Comparison of ENCODE assay signal across 8 mouse cellular contexts in the genomic region with DNA sequence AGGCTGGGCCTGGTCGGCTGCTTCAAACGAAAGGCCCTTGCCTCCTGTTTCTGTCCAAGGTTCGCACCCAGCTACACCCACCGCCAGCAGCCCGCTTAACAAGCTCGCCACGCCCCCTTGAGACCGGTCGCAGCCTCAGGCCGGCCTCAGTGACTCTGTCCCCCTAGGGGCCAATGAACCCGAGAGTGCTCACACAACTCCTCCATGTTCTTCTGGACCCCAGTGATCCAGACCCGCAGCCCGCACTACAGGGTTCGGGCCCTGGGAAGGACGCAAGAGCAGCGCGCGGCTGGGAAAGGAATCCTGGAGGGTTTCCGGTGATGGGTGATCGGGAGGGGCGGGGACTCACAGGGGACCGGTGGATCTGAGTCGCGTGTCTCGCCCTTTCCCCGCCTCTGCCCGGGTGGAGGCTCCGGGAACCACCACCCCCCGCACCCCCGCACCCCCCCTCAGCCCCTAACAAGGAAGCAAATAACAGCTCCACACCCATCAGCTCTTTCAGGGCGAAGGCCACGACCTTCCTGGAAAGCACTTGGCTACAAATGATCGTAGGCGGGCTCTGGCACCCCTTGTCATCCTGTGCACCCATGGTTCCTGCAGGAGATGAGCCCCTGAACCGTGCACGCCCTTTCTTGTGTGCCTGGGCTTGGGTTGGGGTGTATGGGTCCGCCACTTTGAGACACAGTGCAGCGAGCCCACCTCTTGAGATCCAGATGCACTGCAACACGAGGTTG. TPM values are rescaled to one million over a fixed set of nuclear protein-coding genes. Genes with fewer than 3 reads are reported as not detected.
A peak's percentile ranks its signal among the peaks of the same experiment; 100 is the strongest.
DNase-seq lines count a peak whose midpoint lies in the region; ATAC-seq lines count a peak whose summit lies in the region.

No protein-coding gene starts in this region.

- peak; percentile 66 to 77 for DNase-seq in urinary bladder, adult 18-20 months (ENCODE audit: low spot score in 2 of 2)
- DNase-seq in urinary bladder, postnatal 10 days (ENCODE audit: low spot score): no peak
- peak; percentile 80 for DNase-seq in embryo, embryonic 9.5 days (ENCODE audit: extremely low spot score)
- peak; percentile 46 to 53 for DNase-seq in natural killer cell, adult 2 months (ENCODE audit: low spot score in 2 of 2)
- DNase-seq in urinary bladder, postnatal 36 days (ENCODE audit: low spot score in 2 of 2): peak; percentile 51 to 83

- H3K4me1 ChIP-seq in heart, embryonic 12.5 days (replicated peaks): peaks cover 63% of the 10 kb centered on the region
- peaks cover 10% of the 10 kb centered on the region; the same call in 1 of the 2 replicates for H3K4me1 ChIP-seq in kidney, embryonic 14.5 days (ENCODE audit: control insufficient read depth, insufficient read depth, low read length)
- H3K4me1 ChIP-seq in liver, embryonic 15.5 days (replicated peaks): peaks cover 16% of the 10 kb centered on the region

- H3K36me3 ChIP-seq in heart, embryonic 12.5 days: no peaks in the 10 kb centered on the region
- no peaks in the 10 kb centered on the region for H3K36me3 ChIP-seq in kidney, embryonic 14.5 days (ENCODE audit: control insufficient read depth, insufficient read depth, low read length)
- no peaks in the 10 kb centered on the region for H3K36me3 ChIP-seq in liver, embryonic 15.5 days (replicated peaks)

- H3K9me3 ChIP-seq in heart, embryonic 12.5 days (replicated peaks): no peaks in the 10 kb centered on the region
- H3K9me3 ChIP-seq in kidney, embryonic 14.5 days (ENCODE audit: control insufficient read depth, low read length): no peaks in the 10 kb centered on the region
- H3K9me3 ChIP-seq in liver, embryonic 15.5 days (replicated peaks): no peaks in the 10 kb centered on the region

- ATAC-seq in heart, embryonic 12.5 days (ENCODE audit: insufficient number of reproducible peaks, low FRiP score): peak; percentile 36
- ATAC-seq in kidney, embryonic 14.5 days (ENCODE audit: low FRiP score, low TSS enrichment): peak; percentile 42
- peak; percentile 76 for ATAC-seq in liver, embryonic 15.5 days (ENCODE audit: insufficient read depth)

- no peaks in the 10 kb centered on the region for H3K27me3 ChIP-seq in heart, embryonic 12.5 days (replicated peaks)
- no peaks in the 10 kb centered on the region for H3K27me3 ChIP-seq in kidney, embryonic 14.5 days (ENCODE audit: control insufficient read depth, insufficient read depth, low read length)
- peaks cover 24% of the 10 kb centered on the region for H3K27me3 ChIP-seq in liver, embryonic 15.5 days

- H3K4me3 ChIP-seq in heart, embryonic 12.5 days: peak overlapping the region; percentile 58
- H3K4me3 ChIP-seq in kidney, embryonic 14.5 days (ENCODE audit: low read length): peak overlapping the region; percentile 49
- H3K4me3 ChIP-seq in liver, embryonic 15.5 days (replicated peaks): peak overlapping the region; percentile 56

- peak overlapping the region; percentile 86 for H3K4me2 ChIP-seq in heart, embryonic 12.5 days
- H3K4me2 ChIP-seq in kidney, embryonic 14.5 days (replicated peaks; ENCODE audit: low read depth, low read length): peak overlapping the region; percentile 70
- H3K4me2 ChIP-seq in liver, embryonic 15.5 days: peak overlapping the region; percentile 65

- WGBS in heart, embryonic 12.5 days: under 1% methylated on average over 39 of the region's 39 CpGs
- under 1% methylated on average over 39 of the region's 39 CpGs for WGBS in kidney, embryonic 14.5 days
- WGBS in liver, embryonic 15.5 days (ENCODE audit: insufficient replicate concordance): under 1% methylated on average over 39 of the region's 39 CpGs

- peak overlapping the region; percentile 81 for H3K27ac ChIP-seq in heart, embryonic 12.5 days (ENCODE audit: poor library complexity, severe bottlenecking)
- no peak overlapping the region for H3K27ac ChIP-seq in kidney, embryonic 14.5 days (ENCODE audit: low read depth, low read length)
- peak overlapping the region; percentile 59 for H3K27ac ChIP-seq in liver, embryonic 15.5 days (replicated peaks)

- peak overlapping the region; percentile 78 for H3K9ac ChIP-seq in heart, embryonic 12.5 days
- H3K9ac ChIP-seq in kidney, embryonic 14.5 days (ENCODE audit: low read depth, low read length): peak overlapping the region; percentile 35
- no peak overlapping the region for H3K9ac ChIP-seq in liver, embryonic 15.5 days

RNA-seq across cellular contexts. Expression of gene Creld2, which starts 17.9 kb away (rescaled TPM):
- 61.9 and 66.4 TPM in 2 replicates for polyA plus RNA-seq in heart, embryonic 12.5 days (2016; fragmentation: Nextera tagmentation; extraction: Ambion mirVana)
- 80.3 and 100 TPM in 2 replicates for polyA plus RNA-seq in kidney, embryonic 14.5 days (2014; fragmentation: Nextera tagmentation; extraction: Ambion mirVana)
- polyA plus RNA-seq in liver, embryonic 15.5 days (2015; fragmentation: Nextera tagmentation; extraction: Ambion mirVana): 39.6 and 46.2 TPM in 2 replicates

RNA-seq across cellular contexts. Expression of gene Alg12, which starts 18.2 kb away (rescaled TPM):
- polyA plus RNA-seq in heart, embryonic 12.5 days (2016; fragmentation: Nextera tagmentation; extraction: Ambion mirVana): 9.3 and 9.4 TPM in 2 replicates
- 8.6 and 13.7 TPM in 2 replicates for polyA plus RNA-seq in kidney, embryonic 14.5 days (2014; fragmentation: Nextera tagmentation; extraction: Ambion mirVana)
- 5.5 and 6.0 TPM in 2 replicates for polyA plus RNA-seq in liver, embryonic 15.5 days (2015; fragmentation: Nextera tagmentation; extraction: Ambion mirVana)

RNA-seq across cellular contexts. Expression of gene Pim3, which starts 24.6 kb away (rescaled TPM):
- polyA plus RNA-seq in heart, embryonic 12.5 days (2016; fragmentation: Nextera tagmentation; extraction: Ambion mirVana): 67.5 and 68.1 TPM in 2 replicates
- polyA plus RNA-seq in kidney, embryonic 14.5 days (2014; fragmentation: Nextera tagmentation; extraction: Ambion mirVana): 37.4 and 46.2 TPM in 2 replicates
- 22.0 and 34.4 TPM in 2 replicates for polyA plus RNA-seq in liver, embryonic 15.5 days (2015; fragmentation: Nextera tagmentation; extraction: Ambion mirVana)
